Comparison of ENCODE assay signal across 8 mouse cellular contexts in genomic region chr3:104431156-104431847, GRCm38 (mm10).
DNase-seq lines count a peak whose midpoint lies in the region; ATAC-seq and TF ChIP-seq lines count a peak whose summit lies in the region.

No protein-coding gene starts in this region.

- TF ChIP-seq POLR2A in lung, adult 2 months (IDR thresholded peaks at IDR 0.05; ENCODE audit: borderline replicate concordance, extremely low read depth, low read depth, low read length): no peak
- no peak for TF ChIP-seq POLR2A in heart, adult 2 months (IDR thresholded peaks at IDR 0.05; ENCODE audit: insufficient read depth, low read depth, low read length)

- H3K79me2 ChIP-seq in heart, adult 2 months (replicated peaks; ENCODE audit: control insufficient read depth, insufficient read depth, low read length): no peaks in the 10 kb centered on the region

- 14% methylated on average over 13 of the region's 14 CpGs for WGBS in lung, adult 2 months
- WGBS in heart, adult 2 months: 3% methylated on average over 14 of the region's 14 CpGs
- WGBS in stomach, embryonic 16.5 days: 22% methylated on average over 13 of the region's 14 CpGs

- H3K4me3 ChIP-seq in lung, adult 2 months (replicated peaks; ENCODE audit: extremely low read depth, low read depth, low read length): no peak overlapping the region
- no peak overlapping the region for H3K4me3 ChIP-seq in heart, adult 2 months
- no peak overlapping the region for H3K4me3 ChIP-seq in stomach, embryonic 16.5 days (replicated peaks; ENCODE audit: low read length)

- H3K9ac ChIP-seq in heart, adult 2 months (ENCODE audit: low read depth, low read length): peak overlapping the region; percentile 22
- H3K9ac ChIP-seq in stomach, embryonic 16.5 days (ENCODE audit: low read length): no peak overlapping the region

- no peaks in the 10 kb centered on the region for H3K9me3 ChIP-seq in stomach, embryonic 16.5 days (replicated peaks; ENCODE audit: control insufficient read depth, low read length)

- H3K4me1 ChIP-seq in lung, adult 2 months (ENCODE audit: control insufficient read depth, insufficient read depth, low read length): peaks cover 8% of the 10 kb centered on the region
- peaks cover 7% of the 10 kb centered on the region for H3K4me1 ChIP-seq in heart, adult 2 months (ENCODE audit: control insufficient read depth, insufficient read depth, low read length)
- peaks cover 9% of the 10 kb centered on the region for H3K4me1 ChIP-seq in stomach, embryonic 16.5 days (ENCODE audit: control insufficient read depth, insufficient read depth, low read length)

- H3K4me2 ChIP-seq in stomach, embryonic 16.5 days (ENCODE audit: low read depth, low read length): peak overlapping the region; percentile 1; the same call in 1 of the 2 replicates

- no peak for TF ChIP-seq EP300 in heart, adult 2 months (IDR thresholded peaks at IDR 0.05; ENCODE audit: insufficient read depth, low read depth, low read length)

- no peaks in the 10 kb centered on the region for H3K27me3 ChIP-seq in heart, adult 2 months (ENCODE audit: control insufficient read depth, insufficient read depth, low read length)
- no peaks in the 10 kb centered on the region for H3K27me3 ChIP-seq in stomach, embryonic 16.5 days (ENCODE audit: control insufficient read depth, insufficient read depth, low read length)

- ATAC-seq in stomach, embryonic 16.5 days (ENCODE audit: insufficient read depth, low FRiP score): no peak; the same call in 1 of the 2 replicates

- intact Hi-C loops in heart, adult 2 months (cut with DNase I): no loop called here
- intact Hi-C loops in left cerebral cortex, postnatal 25 days (cut with DNase I): loop anchor here (5.0 kb wide), 2 partner anchors 49 to 84 kb away; no protein-coding TSS in a partner anchor

- DNase-seq in lung, adult 2 months: peak; percentile 20
- DNase-seq in lung, postnatal 25 days (ENCODE audit: low spot score): no peak
- peak; percentile 37 to 57 for DNase-seq in heart, adult 2 months
- DNase-seq in left cerebral cortex, postnatal 25 days (ENCODE audit: low spot score in 2 of 2): peak; percentile 20 to 82
- DNase-seq in adrenal gland, postnatal 4 days (ENCODE audit: low spot score in 2 of 2): no peak
- DNase-seq in cerebellum, adult 8-10 months: no peak
- no peak for DNase-seq in spleen, postnatal 14 days (ENCODE audit: low spot score in 2 of 2)

- no peaks in the 10 kb centered on the region; the same call in 1 of the 2 replicates for H3K36me3 ChIP-seq in heart, adult 2 months (ENCODE audit: control insufficient read depth, insufficient read depth, low read length)
- H3K36me3 ChIP-seq in stomach, embryonic 16.5 days (ENCODE audit: control insufficient read depth, insufficient read depth, low read length): no peaks in the 10 kb centered on the region

- no peak for TF ChIP-seq CTCF in lung, adult 2 months (IDR thresholded peaks at IDR 0.05; ENCODE audit: insufficient read depth, low read length)
- TF ChIP-seq CTCF in heart, adult 2 months (IDR thresholded peaks at IDR 0.05): no peak

- H3K27ac ChIP-seq in heart, adult 2 months: peak overlapping the region; percentile 78
- H3K27ac ChIP-seq in stomach, embryonic 16.5 days (ENCODE audit: low read length): peak overlapping the region; percentile 43; the same call in 1 of the 2 replicates

Comparison
In these comparisons a context has a peak if more than half of its experiments do, and no peak if none do; other contexts are left out.
1. DNase-seq: peak in lung, adult 2 months (single experiment), heart, adult 2 months (2 of 2) and left cerebral cortex, postnatal 25 days (2 of 2); none in lung, postnatal 25 days (single experiment), adrenal gland, postnatal 4 days (0 of 2), cerebellum, adult 8-10 months (single experiment) and spleen, postnatal 14 days (0 of 2).